Mouse (Mus musculus) G1E (cell line): ENCODE measurements around the gene Recql. TPM values are rescaled to one million over a fixed set of nuclear protein-coding genes. Genes with fewer than 3 reads are reported as not detected.
A peak's percentile ranks its signal among the peaks of the same experiment; 100 is the strongest.

Experiments used
- ATAC-seq: 2 replicates; pipeline ENCODE4 v1.8.0; 2016; ENCODE audit warnings: mild to moderate bottlenecking; ENCODE audit not compliant: insufficient number of reproducible peaks, poor library complexity, low FRiP score, severe bottlenecking; ENCODE audit errors: extremely low read depth
- DNase-seq: peaks from one replicate; pipeline ENCODE4 v3.0.0; 2012; ENCODE audit warnings: low spot score
- H3K27me3 ChIP-seq: 2 replicates; pipeline ENCODE4 v1.6.1; 2012; ENCODE audit warnings: mild to moderate bottlenecking, low read length, inconsistent platforms; ENCODE audit not compliant: insufficient read depth
- H3K36me3 ChIP-seq: replicated peaks from 2 replicates; pipeline ENCODE3; 2012; ENCODE audit warnings: mild to moderate bottlenecking, inconsistent platforms
- H3K4me1 ChIP-seq: 2 replicates; pipeline ENCODE4 v1.6.1; 2012; ENCODE audit warnings: low read depth, low read length, inconsistent platforms, mixed read lengths; ENCODE audit not compliant: insufficient read depth
- H3K4me3 ChIP-seq: 2 replicates; pipeline ENCODE4 v1.5.1; 2012; ENCODE audit warnings: low read depth, mild to moderate bottlenecking, inconsistent platforms, low read length, moderate library complexity, mixed read lengths
- H3K9me3 ChIP-seq: replicated peaks from 2 replicates; pipeline ENCODE4 v1.6.1; 2012; ENCODE audit warnings: inconsistent platforms
- CTCF ChIP-seq: IDR thresholded peaks from 2 replicates; pipeline ENCODE4 v1.5.1; 2012; ENCODE audit warnings: low read depth, low read length, inconsistent platforms, mixed read lengths
- GATA1 ChIP-seq: IDR thresholded peaks from 2 replicates; pipeline ENCODE4 v1.6.1; 2012; ENCODE audit warnings: borderline replicate concordance, low read length, inconsistent platforms, mixed read lengths
- GATA2 ChIP-seq: IDR thresholded peaks from 2 replicates; pipeline ENCODE4 v1.6.1; 2012; ENCODE audit warnings: low read depth, low read length, inconsistent platforms, borderline replicate concordance
- POLR2AphosphoS5 ChIP-seq: IDR thresholded peaks from 2 replicates; pipeline ENCODE4 v1.6.1; 2012; ENCODE audit warnings: low read depth, low read length, inconsistent platforms; ENCODE audit not compliant: insufficient replicate concordance
- TAL1 ChIP-seq: conservative IDR thresholded peaks from 2 replicates; pipeline ENCODE4 v1.6.1; 2012; ENCODE audit warnings: low read depth, low read length, inconsistent platforms, mixed read lengths
- polyA plus RNA-seq: library from polyadenylated mRNA; stranded (reverse); fragments of >175 nt; gene quantifications from 2 replicates; pipeline ENCODE4 v1.2.3, GENCODE M21; 2012
- total RNA-seq, 2 experiments: library from RNA; stranded (forward) in 1 of 2; stranded (reverse) in 1 of 2; fragments of 200-1000 nt in 1 of 2; fragments of >200 nt in 1 of 2; fragmentation: Nextera tagmentation in 1 of 2; gene quantifications; 2 replicates each; pipeline ENCODE4 v1.2.3; 2014 to 2017

The Recql gene
- total and polyA plus RNA-seq, 3 experiments = 1.5 to 52.1 (median 50.5) TPM

DNA sequence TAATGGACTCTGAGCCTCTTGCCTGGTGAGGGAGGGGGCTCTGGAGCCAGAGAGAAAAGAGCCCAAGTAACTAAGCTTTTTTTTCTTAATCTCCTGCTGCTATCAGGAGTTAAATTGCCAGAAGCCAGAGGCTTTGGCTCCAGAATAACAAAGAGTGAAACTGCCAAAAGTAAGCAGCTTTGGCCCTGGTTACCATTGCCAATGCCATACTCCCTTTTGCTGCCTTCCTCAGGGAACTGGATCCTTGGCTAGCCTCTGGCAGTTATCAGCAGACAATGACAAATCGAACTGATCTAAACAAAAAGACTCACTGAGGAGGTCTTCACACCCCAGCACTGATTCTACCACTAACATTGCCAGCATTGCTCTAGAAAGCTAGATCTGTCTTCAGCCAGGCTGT, 24.3 kb upstream of the Recql start:
- peaks cover 5% of the 10 kb centered on the region; the same call in 1 of the 2 replicates for H3K4me1 ChIP-seq
- H3K4me3 ChIP-seq = no peak overlapping the region
- DNase-seq = no peak
- H3K36me3 ChIP-seq = no peaks in the 10 kb centered on the region
- H3K9me3 ChIP-seq = no peaks in the 10 kb centered on the region
- H3K27me3 ChIP-seq = peaks cover 37% of the 10 kb centered on the region
- no peak for ATAC-seq
- TF ChIP-seq GATA2 (no peak), CTCF (no peak), GATA1 (no peak), POLR2AphosphoS5 (no peak), TAL1 (no peak)

DNA sequence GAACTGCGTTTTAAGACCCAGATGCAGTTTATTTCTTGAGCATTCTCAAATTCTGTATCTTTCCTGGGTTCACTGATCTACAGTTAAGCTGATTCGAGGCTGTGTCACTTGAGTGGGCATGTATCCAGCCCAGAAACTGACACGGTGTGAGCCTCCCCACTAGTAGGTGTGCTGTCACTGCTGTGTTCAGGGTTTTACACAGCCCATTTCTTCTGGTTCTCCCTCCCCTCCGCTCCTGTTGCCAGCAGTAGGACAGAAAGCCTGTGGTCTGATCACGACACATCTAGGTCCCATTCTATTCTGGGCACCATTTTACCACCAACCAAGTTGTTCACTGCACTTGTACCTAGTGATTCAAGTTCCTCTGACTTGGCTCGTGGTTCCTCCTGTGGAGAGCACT, 8.9 kb upstream of the Recql start:
- no peak overlapping the region for H3K4me3 ChIP-seq
- H3K36me3 ChIP-seq = peaks cover 63% of the 10 kb centered on the region
- H3K9me3 ChIP-seq = no peaks in the 10 kb centered on the region
- TF ChIP-seq GATA1 (no peak), GATA2 (no peak), CTCF (no peak), POLR2AphosphoS5 (no peak)
- no peak for DNase-seq
- H3K27me3 ChIP-seq = no peaks in the 10 kb centered on the region
- no peak for ATAC-seq
- no peaks in the 10 kb centered on the region; the same call in 1 of the 2 replicates for H3K4me1 ChIP-seq

DNA sequence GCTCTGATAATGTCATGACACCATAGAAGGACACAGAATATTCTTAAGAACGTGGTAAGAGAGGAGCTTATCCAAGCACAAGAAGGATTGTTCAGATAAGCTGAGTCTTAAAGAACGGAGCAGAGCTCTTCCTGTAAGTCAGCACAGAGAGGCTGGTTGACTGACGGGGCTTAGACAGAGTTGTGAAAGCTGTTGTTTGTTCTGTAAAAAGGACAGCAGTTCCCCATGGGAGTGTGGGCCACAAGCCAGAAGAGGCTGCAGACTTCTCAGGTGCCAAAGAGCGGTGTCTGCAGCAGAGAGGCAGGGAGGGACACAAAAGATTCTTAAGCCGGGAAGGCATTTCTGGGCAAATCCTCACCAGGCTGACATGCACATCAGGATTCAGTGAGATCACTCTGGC, 7.8 kb upstream of the Recql start:
- no peaks in the 10 kb centered on the region for H3K9me3 ChIP-seq
- no peak for TF ChIP-seq GATA2
- TF ChIP-seq GATA1 = no peak
- TF ChIP-seq POLR2AphosphoS5 = no peak
- no peak for TF ChIP-seq CTCF
- TF ChIP-seq TAL1 = no peak
- peaks cover 63% of the 10 kb centered on the region for H3K36me3 ChIP-seq
- ATAC-seq (no peak), DNase-seq (no peak)
- H3K4me3 ChIP-seq = no peak overlapping the region
- H3K4me1 ChIP-seq = peaks cover 3% of the 10 kb centered on the region; the same call in 1 of the 2 replicates
- no peaks in the 10 kb centered on the region for H3K27me3 ChIP-seq

DNA sequence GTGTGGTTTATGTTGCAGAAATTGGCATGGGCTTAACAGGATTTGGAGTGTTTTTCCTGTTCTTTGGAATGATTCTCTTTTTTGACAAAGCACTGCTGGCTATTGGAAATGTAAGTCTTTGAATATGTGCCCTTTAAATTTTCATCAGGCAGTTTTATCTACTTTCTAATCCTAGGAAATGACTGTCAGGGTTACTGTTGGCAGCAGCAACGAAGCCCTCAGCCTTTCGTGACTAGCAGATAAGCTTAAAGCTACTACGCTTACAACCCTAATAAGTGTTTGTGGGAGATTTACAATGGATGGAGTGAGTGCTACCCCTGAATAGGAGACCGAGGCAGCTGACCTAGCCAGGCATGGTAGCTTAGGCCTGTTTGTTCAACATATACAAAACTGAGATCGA, 5.4 kb upstream of the Recql start:
- ATAC-seq (no peak), DNase-seq (no peak)

DNA sequence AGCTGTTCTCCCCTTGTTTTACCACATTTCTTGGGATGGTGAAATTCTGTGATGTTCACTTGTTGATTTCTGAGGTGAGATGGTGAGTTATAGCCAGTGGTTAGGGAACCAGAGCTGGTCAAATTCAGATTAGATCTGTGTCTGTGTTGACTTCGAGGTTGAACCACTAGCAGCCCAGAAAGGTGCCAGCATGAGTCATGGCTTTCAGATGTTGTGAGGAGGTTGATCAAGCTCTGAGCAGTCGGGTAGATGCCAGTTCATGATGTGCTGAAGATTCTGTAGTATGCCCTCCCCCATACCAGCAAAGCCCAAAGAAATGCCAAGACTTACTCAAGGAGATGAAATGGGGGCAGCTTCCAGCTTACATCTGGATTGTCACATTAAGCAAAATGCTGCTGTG, 2.2 kb upstream of the Recql start:
- H3K4me3 ChIP-seq = no peak overlapping the region; the same call in 1 of the 2 replicates
- H3K4me1 ChIP-seq = peaks cover 26% of the 10 kb centered on the region
- H3K36me3 ChIP-seq = peaks cover 52% of the 10 kb centered on the region
- DNase-seq = no peak
- TF ChIP-seq POLR2AphosphoS5 (no peak), GATA1 (no peak), CTCF (no peak), TAL1 (no peak), GATA2 (no peak)
- H3K9me3 ChIP-seq = no peaks in the 10 kb centered on the region
- H3K27me3 ChIP-seq = no peaks in the 10 kb centered on the region
- ATAC-seq = no peak

More for the DNA sequence above, 5.4 kb upstream of the Recql start:
- Histone ChIP-seq H3K4me3 (no peak overlapping the region), H3K27me3 (no peaks in the 10 kb centered on the region), H3K9me3 (no peaks in the 10 kb centered on the region), H3K4me1 (peaks cover 17% of the 10 kb centered on the region), H3K36me3 (peaks cover 72% of the 10 kb centered on the region)
- no peak for TF ChIP-seq POLR2AphosphoS5
- no peak for TF ChIP-seq CTCF

DNA sequence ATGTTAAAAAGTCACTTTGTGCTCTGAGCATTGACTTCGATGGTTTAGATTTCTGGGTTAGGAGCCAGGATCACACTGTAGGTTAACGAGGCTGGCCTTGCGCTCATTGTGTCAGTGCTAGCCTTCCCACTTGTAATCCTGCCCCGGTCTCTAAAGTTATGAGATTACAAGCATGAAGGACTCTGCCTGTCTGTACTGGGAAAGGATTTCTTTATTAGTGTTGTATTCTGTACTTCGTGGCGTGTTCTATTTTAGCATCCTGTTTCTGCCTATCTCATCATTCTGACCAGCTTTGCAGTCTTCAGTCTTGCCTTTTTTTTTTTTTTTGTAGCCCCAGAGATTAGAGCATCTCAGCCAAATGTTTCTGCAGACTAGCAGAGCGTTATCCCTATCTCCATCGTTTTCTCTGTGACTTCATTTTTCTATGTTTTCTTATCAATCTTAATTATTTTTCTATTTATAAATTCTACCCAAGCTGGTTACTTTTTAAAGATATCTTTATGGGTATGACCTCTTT, 926 bp upstream of the Recql start:
- peaks cover 27% of the 10 kb centered on the region for H3K4me1 ChIP-seq
- ATAC-seq (no peak), DNase-seq (no peak)
- peaks cover 48% of the 10 kb centered on the region for H3K36me3 ChIP-seq
- no peaks in the 10 kb centered on the region for H3K9me3 ChIP-seq
- no peaks in the 10 kb centered on the region for H3K27me3 ChIP-seq
- TF ChIP-seq TAL1 = no peak
- TF ChIP-seq CTCF = no peak
- no peak for TF ChIP-seq GATA2
- TF ChIP-seq POLR2AphosphoS5 = no peak
- TF ChIP-seq GATA1 = no peak
- peak overlapping the region; percentile 95 for H3K4me3 ChIP-seq
